Mouse (Mus musculus) midbrain, embryonic 11.5 days (tissue): Measurements from ENCODE around the gene Dgkz. TPM values are rescaled to one million over a fixed set of nuclear protein-coding genes. Genes with fewer than 3 reads are reported as not detected.
A peak's percentile ranks its signal among the peaks of the same experiment; 100 is the strongest.

ENCODE experiments used
- ATAC-seq: fragments of 200-750 bp; cut with Nextera tagmentation; 2 replicates; pipeline ENCODE4 v1.8.0; 2017; ENCODE audit warnings: moderate TSS enrichment, moderate library complexity; ENCODE audit not compliant: low FRiP score
- DNase-seq: peaks from one replicate; pipeline ENCODE4 v3.0.0; 2015; ENCODE audit warnings: low spot score; ENCODE audit errors: missing footprints
- H3K27ac ChIP-seq: fragments of 300-500 bp; sonication (generic); 2 replicates; pipeline ENCODE4 v1.5.1; 2014; ENCODE audit warnings: low read depth, low read length
- H3K27me3 ChIP-seq: fragments of 300-500 bp; sonication (generic); 2 replicates; pipeline ENCODE4 v1.6.1; 2014; ENCODE audit warnings: mild to moderate bottlenecking, low read length, moderate library complexity, mixed read lengths; ENCODE audit not compliant: control insufficient read depth, insufficient read depth
- H3K36me3 ChIP-seq: fragments of 300-500 bp; sonication (generic); 2 replicates; pipeline ENCODE4 v1.6.1; 2014; ENCODE audit warnings: mild to moderate bottlenecking, low read length, moderate library complexity, mixed read lengths; ENCODE audit not compliant: control insufficient read depth, insufficient read depth
- H3K4me1 ChIP-seq: fragments of 300-500 bp; sonication (generic); 2 replicates; pipeline ENCODE4 v1.6.1; 2014; ENCODE audit warnings: low read length; ENCODE audit not compliant: control insufficient read depth, insufficient read depth
- H3K4me2 ChIP-seq: fragments of 300-500 bp; sonication (generic); 2 replicates; pipeline ENCODE4 v1.6.1; 2014; ENCODE audit warnings: mild to moderate bottlenecking, moderate library complexity
- H3K4me3 ChIP-seq: fragments of 300-500 bp; sonication (generic); 2 replicates; pipeline ENCODE4 v1.5.1; 2014; ENCODE audit warnings: low read depth, low read length
- H3K9ac ChIP-seq: fragments of 300-500 bp; sonication (generic); 2 replicates; pipeline ENCODE4 v1.6.1; 2014; ENCODE audit warnings: low read length
- H3K9me3 ChIP-seq: fragments of 300-500 bp; sonication (generic); 2 replicates; pipeline ENCODE4 v1.6.1; 2016; ENCODE audit warnings: low read length; ENCODE audit not compliant: control insufficient read depth
- WGBS: fragments of 180-500 bp; shearing (Covaris S2); extraction: QIAGEN DNeasy Blood & Tissue Kit; methylation state at CpG from one replicate; pipeline ENCODE4 v1.1.7; 2014; 5-methylcytosine and 5-hydroxymethylcytosine counted together
- polyA plus RNA-seq: library from polyadenylated mRNA; unstranded; fragments of >200 nt; fragmentation: Nextera tagmentation; extraction: Ambion mirVana; gene quantifications from 2 replicates; pipeline ENCODE4 v1.2.1, GENCODE M21; 2014

The Dgkz gene
- polyA plus RNA-seq, 1 experiment from 2014 or later = 23.7 TPM

- WGBS = 19% methylated on average over 4 of the region's 4 CpGs
- DNase-seq (peak; percentile 86), ATAC-seq (no peak)
- Histone ChIP-seq H3K36me3 (no peaks in the 10 kb centered on the region), H3K4me2 (no peak overlapping the region), H3K27ac (no peak overlapping the region), H3K4me3 (no peak overlapping the region), H3K27me3 (peaks cover 20% of the 10 kb centered on the region), H3K9me3 (no peaks in the 10 kb centered on the region), H3K9ac (no peak overlapping the region), H3K4me1 (peaks cover 26% of the 10 kb centered on the region)
Measured at GRCm38 (mm10) chr2:91980245-91980644, 4.6 kb upstream of the Dgkz start.

DNA sequence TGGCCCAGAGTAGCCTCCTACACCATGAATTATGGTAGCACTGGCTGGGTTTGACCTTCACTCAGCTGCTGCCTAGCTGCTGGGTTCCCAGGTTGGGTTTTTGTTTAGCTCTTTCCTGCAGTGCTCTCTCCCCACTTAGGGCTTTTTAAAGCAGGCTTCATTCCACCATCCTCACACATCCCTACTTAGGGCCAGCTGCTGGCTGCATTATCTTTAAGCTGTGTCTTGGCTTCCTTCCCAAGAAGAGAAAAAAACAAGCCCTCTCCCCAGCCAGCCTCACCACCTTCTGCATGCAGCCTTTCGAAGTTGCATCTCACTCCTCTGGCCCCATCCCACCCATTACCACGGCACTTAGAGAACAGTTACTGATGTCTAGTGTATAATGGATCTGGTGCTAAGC, 2.9 kb upstream of the Dgkz start:
- no peak overlapping the region for H3K27ac ChIP-seq
- H3K27me3 ChIP-seq = peaks cover 32% of the 10 kb centered on the region
- H3K9me3 ChIP-seq = no peaks in the 10 kb centered on the region
- 38% methylated on average over 2 of the region's 2 CpGs for WGBS
- ATAC-seq (no peak), DNase-seq (peak; percentile 83)
- H3K36me3 ChIP-seq = no peaks in the 10 kb centered on the region
- H3K9ac ChIP-seq = no peak overlapping the region
- no peak overlapping the region for H3K4me2 ChIP-seq
- H3K4me3 ChIP-seq = no peak overlapping the region
- H3K4me1 ChIP-seq = peaks cover 17% of the 10 kb centered on the region

DNA sequence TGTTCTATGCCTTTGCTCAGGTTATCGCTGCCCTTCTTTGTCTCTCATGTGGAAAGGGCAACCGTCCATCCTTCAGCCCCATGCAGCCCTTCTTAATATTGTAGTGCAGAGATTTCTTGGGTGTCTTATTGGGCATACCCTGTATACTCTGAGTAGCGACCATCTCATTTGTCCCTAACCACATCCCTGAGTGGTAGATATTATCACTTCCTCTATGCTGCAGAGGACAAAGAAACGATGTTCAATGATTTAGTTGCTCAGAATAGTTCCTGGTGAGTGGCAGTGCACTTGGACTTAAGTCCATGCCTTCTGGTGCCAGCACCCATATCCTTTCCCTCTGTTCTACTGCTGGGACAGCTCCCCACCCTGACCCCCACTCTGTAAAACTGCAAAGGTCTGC, 2.3 kb upstream of the Dgkz start:
- Histone ChIP-seq H3K27ac (no peak overlapping the region), H3K4me1 (peaks cover 17% of the 10 kb centered on the region)

DNA sequence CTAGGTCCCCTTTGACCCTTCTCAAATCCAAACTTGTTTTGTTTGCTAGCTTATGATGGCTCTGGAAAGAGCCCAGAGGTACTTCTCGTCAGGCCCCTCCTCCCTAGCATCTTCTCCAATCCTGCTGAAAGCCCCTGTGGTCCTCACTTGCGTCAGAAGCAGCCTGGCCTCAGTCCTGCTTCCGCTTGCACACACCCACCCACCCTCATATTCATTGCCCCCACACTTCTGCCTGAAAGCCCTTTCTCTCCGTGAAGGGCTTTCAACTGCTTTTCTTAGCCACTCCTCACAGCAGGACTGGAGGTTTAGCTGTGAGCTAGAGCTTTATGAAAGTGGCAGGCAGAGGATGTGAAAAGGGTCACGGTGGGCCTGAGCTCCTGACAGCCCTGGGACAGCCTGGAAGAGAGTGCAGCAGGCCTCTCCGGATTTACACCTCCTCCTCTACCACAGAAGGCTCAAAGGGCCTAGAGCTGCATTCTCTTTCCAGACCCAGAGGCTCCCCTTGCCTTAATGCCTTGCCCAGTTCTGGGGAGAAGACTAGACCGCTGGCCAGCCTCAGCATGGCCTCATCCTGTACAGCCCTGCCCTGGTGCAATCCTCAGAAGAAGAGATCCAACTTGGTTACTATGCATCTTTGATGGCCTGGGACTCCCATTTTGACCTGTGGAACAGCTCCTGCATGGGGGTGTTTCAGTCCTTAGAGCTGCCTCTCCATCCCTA, 2.1 kb downstream of the Dgkz start:
- Histone ChIP-seq H3K27me3 (peaks cover 35% of the 10 kb centered on the region), H3K36me3 (no peaks in the 10 kb centered on the region), H3K4me1 (peaks cover 21% of the 10 kb centered on the region), H3K9ac (no peak overlapping the region), H3K27ac (no peak overlapping the region), H3K4me3 (no peak overlapping the region), H3K9me3 (no peaks in the 10 kb centered on the region), H3K4me2 (no peak overlapping the region)
- ATAC-seq (no peak), DNase-seq (peak; percentile 85)
- WGBS = 21% methylated on average over 7 of the region's 7 CpGs

More for the DNA sequence above, 2.3 kb upstream of the Dgkz start:
- ATAC-seq (no peak), DNase-seq (no peak)
- Histone ChIP-seq H3K36me3 (no peaks in the 10 kb centered on the region), H3K9ac (no peak overlapping the region), H3K9me3 (no peaks in the 10 kb centered on the region), H3K4me2 (no peak overlapping the region), H3K27me3 (peaks cover 32% of the 10 kb centered on the region), H3K4me3 (no peak overlapping the region)
- WGBS = 87% methylated on average over 4 of the region's 4 CpGs

- H3K36me3 ChIP-seq = no peaks in the 10 kb centered on the region
- H3K4me2 ChIP-seq = no peak overlapping the region
- no peaks in the 10 kb centered on the region for H3K9me3 ChIP-seq
- H3K27me3 ChIP-seq = peaks cover 37% of the 10 kb centered on the region
- H3K9ac ChIP-seq = no peak overlapping the region
- ATAC-seq = no peak
- no peak overlapping the region for H3K27ac ChIP-seq
- H3K4me1 ChIP-seq = peaks cover 21% of the 10 kb centered on the region
- H3K4me3 ChIP-seq = no peak overlapping the region
- DNase-seq = no peak
- 48% methylated on average over 13 of the region's 13 CpGs for WGBS
Measured at GRCm38 (mm10) chr2:91972121-91972566, 3.5 kb downstream of the Dgkz start.

GRCm38 (mm10) chr2:91971231-91972097, 4.2 kb downstream of the Dgkz start:
- Histone ChIP-seq H3K9ac (peak overlapping the region; percentile 40), H3K9me3 (no peaks in the 10 kb centered on the region), H3K27ac (no peak overlapping the region), H3K4me3 (no peak overlapping the region), H3K27me3 (peaks cover 30% of the 10 kb centered on the region), H3K4me2 (peak overlapping the region; percentile 7; the same call in 1 of the 2 replicates), H3K36me3 (no peaks in the 10 kb centered on the region), H3K4me1 (peaks cover 21% of the 10 kb centered on the region)
- ATAC-seq (no peak), DNase-seq (peak; percentile 86)
- 18% methylated on average over 21 of the region's 21 CpGs for WGBS

GRCm38 (mm10) chr2:91967962-91968361, 7.7 kb downstream of the Dgkz start:
- Histone ChIP-seq H3K27me3 (peaks cover 9% of the 10 kb centered on the region), H3K36me3 (no peaks in the 10 kb centered on the region), H3K4me3 (no peak overlapping the region), H3K27ac (no peak overlapping the region), H3K9me3 (no peaks in the 10 kb centered on the region), H3K4me1 (peaks cover 11% of the 10 kb centered on the region), H3K4me2 (no peak overlapping the region), H3K9ac (no peak overlapping the region)
- no peak for ATAC-seq
- WGBS = 66% methylated on average over 11 of the region's 11 CpGs
- DNase-seq = peak; percentile 74

DNA sequence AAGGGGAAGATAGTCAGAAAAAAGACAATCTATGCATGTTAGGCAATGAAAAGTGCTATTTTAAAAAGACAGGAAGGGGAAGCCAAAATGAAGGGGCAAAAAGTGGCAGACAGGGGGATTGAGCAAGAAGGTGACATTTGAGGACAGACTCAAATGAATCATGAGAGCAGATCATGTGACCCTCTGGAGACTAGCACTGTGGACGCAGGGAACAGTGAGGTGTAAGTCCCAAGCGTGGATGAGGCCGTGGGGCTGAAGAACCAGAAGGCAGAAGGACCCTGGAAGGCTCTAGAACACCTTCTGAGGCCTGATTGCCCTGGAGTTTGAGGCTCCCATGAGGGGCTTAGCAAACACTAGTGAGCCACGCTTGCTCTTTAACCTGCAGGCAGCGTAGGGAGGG, 9.3 kb downstream of the Dgkz start:
- ATAC-seq = no peak
- WGBS = 87% methylated on average over 5 of the region's 5 CpGs
- peaks cover 6% of the 10 kb centered on the region for H3K27me3 ChIP-seq

DNA sequence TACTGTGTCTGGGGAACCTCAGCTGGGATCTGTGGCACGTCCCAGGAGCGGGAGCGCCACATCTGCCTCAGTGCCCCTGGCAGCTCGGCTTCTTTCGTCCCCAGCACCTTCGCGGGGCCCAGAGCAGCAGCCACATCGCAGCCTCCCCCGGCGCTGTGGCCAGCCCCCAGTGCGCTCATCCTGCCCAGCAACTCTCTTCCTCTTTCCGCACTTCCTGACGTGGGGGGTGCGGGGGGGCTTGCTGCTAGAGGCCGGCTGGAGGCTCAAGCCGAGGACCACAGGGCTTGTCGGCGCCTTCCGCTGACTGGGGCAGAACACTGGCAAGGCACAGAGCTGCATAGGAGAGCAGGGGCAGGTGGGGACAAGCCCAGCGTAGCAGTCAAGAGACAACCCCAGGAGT, 10.2 kb downstream of the Dgkz start:
- peak overlapping the region; percentile 46; the same call in 1 of the 2 replicates for H3K9ac ChIP-seq
- no peak overlapping the region for H3K4me3 ChIP-seq
- no peak for DNase-seq
- H3K36me3 ChIP-seq = no peaks in the 10 kb centered on the region
- H3K27ac ChIP-seq = no peak overlapping the region
- H3K4me1 ChIP-seq = peaks cover 9% of the 10 kb centered on the region
- no peak overlapping the region for H3K4me2 ChIP-seq
- WGBS = 18% methylated on average over 20 of the region's 20 CpGs
- H3K27me3 ChIP-seq = peaks cover 6% of the 10 kb centered on the region
- ATAC-seq = no peak
- H3K9me3 ChIP-seq = no peaks in the 10 kb centered on the region

More for the DNA sequence above, 9.3 kb downstream of the Dgkz start:
- H3K9me3 ChIP-seq = no peaks in the 10 kb centered on the region
- H3K9ac ChIP-seq = no peak overlapping the region
- peak; percentile 23 for DNase-seq
- no peak overlapping the region for H3K27ac ChIP-seq
- H3K36me3 ChIP-seq = no peaks in the 10 kb centered on the region
- H3K4me1 ChIP-seq = peaks cover 13% of the 10 kb centered on the region
- H3K4me3 ChIP-seq = no peak overlapping the region
- H3K4me2 ChIP-seq = no peak overlapping the region
